Mouse (Mus musculus): ENCODE data around the gene Olfr1202. TPM values are rescaled to one million over a fixed set of nuclear protein-coding genes. Genes with fewer than 3 reads are reported as not detected.

Olfr1202 gene
- not detected for total RNA-seq (2022)

DNA sequence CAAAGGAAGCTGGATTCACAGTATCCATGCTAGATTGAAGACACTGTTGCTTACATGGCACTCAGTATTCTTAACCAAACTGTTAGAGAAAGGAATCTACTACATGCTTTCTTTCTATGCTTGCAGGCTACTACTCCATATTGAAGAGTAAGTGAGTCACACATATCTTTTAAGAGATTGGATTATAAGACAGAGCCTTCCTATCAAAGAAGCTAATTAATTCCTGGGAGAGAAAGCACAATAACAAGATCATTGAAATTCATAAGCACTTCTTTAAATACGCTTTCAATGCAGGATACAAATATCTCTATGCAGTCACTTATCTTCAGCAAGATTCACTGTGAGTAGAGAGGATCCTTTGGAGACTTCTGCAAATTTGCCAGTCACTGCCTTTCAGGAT, at the start of gene Olfr1202:
Olfr1202 (plus strand) TSS at position 301 of the 400 bp plus-strand sequence.
- DNase-seq (ENCODE audit: low spot score): no peak

DNA sequence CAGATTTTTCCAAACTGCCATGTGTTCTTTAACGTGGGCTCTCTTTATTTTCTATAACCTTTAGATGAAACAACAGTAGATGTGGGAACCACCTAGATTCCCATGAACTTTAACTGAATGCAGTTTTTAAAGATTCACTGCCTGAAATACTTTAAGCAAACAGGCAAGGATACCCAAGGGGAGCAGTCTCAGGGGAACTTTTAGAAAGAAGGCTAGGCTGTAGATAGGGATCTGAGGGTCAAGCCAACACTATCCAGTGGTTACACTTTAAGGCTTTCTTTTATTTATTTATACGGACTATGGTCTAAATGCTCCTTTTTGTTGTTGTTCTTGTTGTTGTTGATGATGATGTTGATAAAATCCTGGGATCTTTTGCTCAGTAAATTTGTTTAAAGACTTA, 43.9 kb upstream of the Olfr1202 start, which contains the start of gene Olfr1200:
Olfr1200 (minus strand) TSS at position 101 of the 400 bp plus-strand sequence.
- DNase-seq (ENCODE audit: low spot score): no peak

DNA sequence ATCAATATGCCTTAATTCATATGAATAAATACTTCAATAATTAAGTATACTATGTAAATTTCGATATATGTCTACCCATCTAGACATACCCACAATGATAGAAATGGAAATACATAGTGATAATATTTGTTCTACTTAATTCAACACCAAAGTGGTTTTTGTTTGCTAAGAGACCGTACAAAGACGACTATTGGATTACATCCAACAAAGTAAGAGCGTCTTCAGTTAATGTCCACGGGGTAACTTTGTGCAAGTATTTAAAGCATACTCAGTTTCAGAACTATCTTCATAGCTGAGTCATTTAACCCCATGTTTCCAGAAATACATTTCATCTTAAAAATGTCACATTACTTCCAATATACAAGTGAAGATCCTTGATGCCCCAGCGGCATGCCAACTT, 21.6 kb upstream of the Olfr1202 start, which contains the start of gene Olfr1201:
Olfr1201 (plus strand) TSS at position 301 of the 400 bp plus-strand sequence.
- DNase-seq (ENCODE audit: low spot score): no peak

DNA sequence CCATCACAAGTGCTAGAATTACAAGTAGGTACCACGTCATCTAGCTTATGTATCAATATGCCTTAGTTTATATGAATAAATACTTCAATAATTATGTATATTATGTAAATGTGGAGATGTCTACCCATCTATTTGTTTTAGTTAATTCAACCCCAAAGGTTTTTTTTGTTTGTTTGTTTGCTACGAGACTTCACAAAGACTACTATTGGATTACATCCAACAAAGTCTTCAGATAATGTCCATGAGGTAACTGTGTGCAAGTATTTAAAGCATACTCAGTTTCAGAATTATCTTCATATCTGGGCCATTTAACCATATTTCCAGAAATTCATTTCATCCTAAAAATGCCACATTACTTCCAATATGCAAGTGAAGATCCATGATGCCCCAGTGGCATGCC, 15.1 kb downstream of the Olfr1202 start, which contains the start of gene Olfr1205:
Olfr1205 (plus strand) TSS at position 301 of the 400 bp plus-strand sequence.
- DNase-seq (ENCODE audit: low spot score): no peak

DNA sequence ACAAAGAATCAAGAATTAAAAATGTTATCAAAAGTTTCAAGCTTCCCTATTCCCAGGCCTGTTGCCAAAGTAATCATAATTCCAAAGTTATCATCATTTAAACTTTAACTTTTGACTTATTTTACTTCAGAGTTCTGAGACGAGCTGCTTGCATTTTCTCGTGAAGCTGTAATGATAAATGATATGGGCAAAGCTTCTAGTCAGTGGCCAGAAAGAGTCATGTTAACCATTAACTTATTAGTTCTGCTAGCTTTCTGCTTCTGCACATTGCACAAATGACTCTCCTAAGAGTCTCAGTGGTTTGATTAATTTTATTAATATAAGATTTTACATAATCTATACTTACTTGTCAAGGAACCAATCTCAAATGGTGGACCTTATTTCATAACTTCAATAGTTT, 24.2 kb downstream of the Olfr1202 start:
- DNase-seq (ENCODE audit: low spot score): no peak

DNA sequence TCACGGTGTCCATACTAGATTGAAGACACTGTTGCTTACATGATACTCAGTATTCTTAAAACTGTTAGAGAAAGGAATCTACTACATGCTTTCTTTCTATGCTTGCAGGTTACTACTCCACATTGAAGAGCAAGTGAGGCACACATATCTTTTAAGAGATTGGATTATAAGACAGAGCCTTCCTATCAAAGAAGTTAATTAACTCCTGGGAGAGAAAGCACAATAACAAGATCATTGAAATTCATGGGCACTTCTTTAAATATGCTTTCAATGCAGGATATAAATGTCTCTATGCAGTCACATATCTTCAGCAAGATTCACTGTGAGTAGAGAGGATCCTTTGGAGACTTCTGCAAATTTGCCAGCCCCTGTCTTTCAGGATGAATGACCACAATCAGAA, 34.7 kb downstream of the Olfr1202 start, which contains the start of gene Olfr1204:
Olfr1204 (plus strand) TSS at position 301 of the 400 bp plus-strand sequence.
- DNase-seq (ENCODE audit: low spot score): no peak

DNA sequence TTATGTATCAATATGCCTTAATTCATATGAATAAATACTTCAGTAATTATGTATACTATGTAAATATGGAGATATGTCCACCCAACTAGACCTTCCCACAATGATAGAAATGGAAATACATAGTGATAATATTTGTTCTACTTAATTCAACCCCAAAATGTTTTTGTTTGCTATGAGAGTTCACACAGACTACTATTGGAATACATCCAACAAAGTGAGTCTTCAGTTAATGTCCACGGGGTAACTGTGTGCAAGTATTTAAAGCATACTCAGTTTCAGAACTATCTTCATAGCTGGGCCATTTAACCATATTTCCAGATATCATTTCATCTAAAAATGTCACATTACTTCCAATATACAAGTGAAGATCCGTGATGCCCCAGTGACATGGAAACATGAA, 48.6 kb downstream of the Olfr1202 start, which contains the start of gene Olfr1206:
Olfr1206 (plus strand) TSS at position 301 of the 400 bp plus-strand sequence.
- DNase-seq (ENCODE audit: low spot score): no peak

Other genes starting within 250 kb of the Olfr1202 start
- gene Olfr1189, start 228.0 kb upstream of the Olfr1202 start, total RNA-seq (2022): not detected
- not detected for gene Olfr1191-ps1, start 174.0 kb upstream of the Olfr1202 start, total RNA-seq (2022)
- gene Olfr1192-ps1, start 166.0 kb upstream of the Olfr1202 start, total RNA-seq (2022): not detected
- not detected for gene Olfr1193, start 138.9 kb upstream of the Olfr1202 start, total RNA-seq (2022)
- not detected for gene Olfr1195, start 125.3 kb upstream of the Olfr1202 start, total RNA-seq (2022)
- gene Olfr1196, start 109.9 kb upstream of the Olfr1202 start, total RNA-seq (2022): not detected
- not detected for gene Olfr1197, start 82.1 kb upstream of the Olfr1202 start, total RNA-seq (2022)
- gene Olfr1198, start 63.1 kb upstream of the Olfr1202 start, total RNA-seq (2022): not detected
- not detected for gene Olfr1199, start 54.0 kb upstream of the Olfr1202 start, total RNA-seq (2022)
- gene Olfr1200, start 44.0 kb upstream of the Olfr1202 start, total RNA-seq (2022): not detected
- gene Olfr1201, start 21.5 kb upstream of the Olfr1202 start, total RNA-seq (2022): not detected
- gene Olfr1205, start 15.2 kb downstream of the Olfr1202 start, total RNA-seq (2022): not detected
- not detected for gene Olfr1204, start 34.8 kb downstream of the Olfr1202 start, total RNA-seq (2022)
- gene Olfr1206, start 48.7 kb downstream of the Olfr1202 start, total RNA-seq (2022): not detected
- gene Olfr1208, start 87.8 kb downstream of the Olfr1202 start, total RNA-seq (2022): not detected
- not detected for gene Olfr1209, start 100.7 kb downstream of the Olfr1202 start, total RNA-seq (2022)
- gene Olfr1211, start 123.6 kb downstream of the Olfr1202 start, total RNA-seq (2022): not detected
- gene Olfr1212, start 139.5 kb downstream of the Olfr1202 start, total RNA-seq (2022): not detected
- not detected for gene Gm13762, start 165.8 kb downstream of the Olfr1202 start, total RNA-seq (2022)
- gene Olfr1214, start 178.2 kb downstream of the Olfr1202 start, total RNA-seq (2022): not detected
- gene Olfr1215, start 192.5 kb downstream of the Olfr1202 start, total RNA-seq (2022): not detected
- not detected for gene Olfr1216, start 203.8 kb downstream of the Olfr1202 start, total RNA-seq (2022)
- not detected for gene Olfr1217, start 217.6 kb downstream of the Olfr1202 start, total RNA-seq (2022)
- gene Olfr1218, start 246.7 kb downstream of the Olfr1202 start, total RNA-seq (2022): not detected

Measured in heart, adult 8-10 months (tissue).